ENCODE assay signal across 8 mouse cellular contexts in genomic region chr2:137114248-137115096, GRCm38 (mm10). TPM values are rescaled to one million over a fixed set of nuclear protein-coding genes. Genes with fewer than 3 reads are reported as not detected.
DNase-seq lines count a peak whose midpoint lies in the region; ATAC-seq and TF ChIP-seq lines count a peak whose summit lies in the region.

No protein-coding gene starts in this region.

- H3K4me1 ChIP-seq in hindbrain, embryonic 10.5 days (replicated peaks) = peaks cover 71% of the 10 kb centered on the region
- H3K4me1 ChIP-seq in lung, embryonic 15.5 days = peaks cover 36% of the 10 kb centered on the region
- H3K4me1 ChIP-seq in olfactory bulb, adult 2 months (ENCODE audit: control insufficient read depth, insufficient read depth, low read length) = peaks cover 25% of the 10 kb centered on the region

- peaks cover 15% of the 10 kb centered on the region for H3K27me3 ChIP-seq in hindbrain, embryonic 10.5 days (ENCODE audit: insufficient read depth, poor library complexity, severe bottlenecking)
- no peaks in the 10 kb centered on the region for H3K27me3 ChIP-seq in lung, embryonic 15.5 days

- peak overlapping the region; percentile 82 for H3K4me3 ChIP-seq in hindbrain, embryonic 10.5 days
- peak overlapping the region; percentile 93 for H3K4me3 ChIP-seq in lung, embryonic 15.5 days
- peak overlapping the region; percentile 60 for H3K4me3 ChIP-seq in olfactory bulb, adult 2 months (ENCODE audit: insufficient read depth, low read depth, low read length)

- TF ChIP-seq POLR2A in olfactory bulb, adult 2 months (IDR thresholded peaks at IDR 0.05; ENCODE audit: insufficient read depth, low read depth, low read length) = no peak; the same call in 1 of the 2 replicates

- DNase-seq in ES-CJ7 (ENCODE audit: low read depth, low spot score) = peak; percentile 73
- peak; percentile 20 for DNase-seq in cerebellum, adult 8-10 months
- peak; percentile 68 to 74 for DNase-seq in frontal cortex, postnatal 10 days (ENCODE audit: low spot score in 2 of 2)
- peak; percentile 82 for DNase-seq in hindbrain, embryonic 10.5 days (ENCODE audit: low spot score)
- peak; percentile 82 to 88 for DNase-seq in layer of hippocampus, postnatal 10 days (ENCODE audit: low spot score in 2 of 2)
- peak; percentile 10 to 23 for DNase-seq in thymus, postnatal 10 days (ENCODE audit: low spot score in 2 of 2)

- peak overlapping the region; percentile 97 for H3K4me2 ChIP-seq in lung, embryonic 15.5 days

- peak overlapping the region; percentile 73 for H3K9ac ChIP-seq in lung, embryonic 15.5 days

- peak overlapping the region; percentile 94 for H3K27ac ChIP-seq in hindbrain, embryonic 10.5 days
- peak overlapping the region; percentile 92 for H3K27ac ChIP-seq in lung, embryonic 15.5 days
- H3K27ac ChIP-seq in olfactory bulb, adult 2 months (ENCODE audit: insufficient read depth, low read depth, low read length) = peak overlapping the region; percentile 59; the same call in 1 of the 2 replicates

- peak; percentile 59 for ATAC-seq in lung, embryonic 15.5 days (ENCODE audit: borderline replicate concordance, extremely low read depth, low FRiP score, low TSS enrichment)

- H3K36me3 ChIP-seq in hindbrain, embryonic 10.5 days = no peaks in the 10 kb centered on the region
- no peaks in the 10 kb centered on the region for H3K36me3 ChIP-seq in lung, embryonic 15.5 days

- under 1% methylated on average over 51 of the region's 51 CpGs for WGBS in hindbrain, embryonic 10.5 days
- WGBS in lung, embryonic 15.5 days = under 1% methylated on average over 51 of the region's 51 CpGs
- WGBS in olfactory bulb, adult 2 months = under 1% methylated on average over 51 of the region's 51 CpGs

- TF ChIP-seq CTCF in olfactory bulb, adult 2 months (IDR thresholded peaks at IDR 0.05; ENCODE audit: insufficient read depth, low read depth, low read length) = peak; percentile 48

- no peaks in the 10 kb centered on the region for H3K9me3 ChIP-seq in hindbrain, embryonic 10.5 days
- H3K9me3 ChIP-seq in lung, embryonic 15.5 days = no peaks in the 10 kb centered on the region

RNA-seq across cellular contexts. Expression of gene Jag1, which starts 2.0 kb away (rescaled TPM):
- polyA plus RNA-seq in hindbrain, embryonic 10.5 days (2016; fragmentation: Nextera tagmentation; extraction: Ambion mirVana) = 21.2 and 30.5 TPM in 2 replicates
- 1 to 10 TPM; 9.4 to 9.7 TPM for total RNA-seq in layer of hippocampus, postnatal 10 days (2021)
- polyA plus RNA-seq in lung, embryonic 15.5 days (2015; fragmentation: Nextera tagmentation; extraction: Ambion mirVana) = 15.0 and 15.2 TPM in 2 replicates
- polyA plus RNA-seq in olfactory bulb, adult 2 months (2012; ENCODE audit: insufficient read depth, insufficient read length, low replicate concordance, missing spikeins) = not detected in 2 replicates

Comparison
In these comparisons a context has a peak if more than half of its experiments do, and no peak if none do; other contexts are left out.
1. Peak in every context shown above with its lines: DNase-seq, ATAC-seq, H3K4me3 ChIP-seq and H3K27ac ChIP-seq.
2. DNase-seq: peak in every context shown above with its lines; median percentile 85 in layer of hippocampus, postnatal 10 days; 82 in hindbrain, embryonic 10.5 days; 73 in ES-CJ7; 71 in frontal cortex, postnatal 10 days; 20 in cerebellum, adult 8-10 months; 16 in thymus, postnatal 10 days.
3. RNA of gene Jag1, which starts 2.0 kb away (polyA plus RNA-seq): 21.2 to 30.5 TPM in hindbrain, embryonic 10.5 days and 15.0 to 15.2 TPM in lung, embryonic 15.5 days; not detected in olfactory bulb, adult 2 months; every median in the first group is over 10 times any median in the second.